Mouse (Mus musculus) CH12.LX (cell line): ENCODE results near the gene Camta1. TPM values are rescaled to one million over a fixed set of nuclear protein-coding genes. Genes with fewer than 3 reads are reported as not detected.

Source experiments
- DNase-seq: peaks from one replicate; pipeline ENCODE4 v3.0.0-alpha.2; 2013; ENCODE audit errors: extremely low read depth
- H3K27ac ChIP-seq: 2 replicates; pipeline ENCODE4 v1.5.1; 2012; ENCODE audit warnings: low read depth, mild to moderate bottlenecking, control low read depth, moderate library complexity; ENCODE audit not compliant: insufficient read depth
- H3K27me3 ChIP-seq: replicated peaks from 2 replicates; pipeline ENCODE3; 2012; ENCODE audit warnings: inconsistent platforms
- H3K36me3 ChIP-seq, 2 experiments: replicated peaks in 1 of 2; 2 replicates each; pipeline versions ENCODE3 to v1.6.1; 2012; ENCODE audit warnings: inconsistent platforms in 1 of 2, low read length in 1 of 2, mild to moderate bottlenecking in 1 of 2, mixed read lengths in 1 of 2, moderate library complexity in 1 of 2; ENCODE audit not compliant: control insufficient read depth in 1 of 2, insufficient read depth in 1 of 2
- H3K4me1 ChIP-seq, 2 experiments: 2 replicates each; pipeline ENCODE4 v1.6.1; 2012; ENCODE audit warnings: inconsistent platforms in 1 of 2, moderate library complexity in 1 of 2; ENCODE audit not compliant: insufficient read depth in 2 of 2, control insufficient read depth in 1 of 2
- H3K4me2 ChIP-seq: 2 replicates; pipeline ENCODE4 v1.6.1; 2012; ENCODE audit warnings: low read depth, mild to moderate bottlenecking, control low read depth; ENCODE audit not compliant: poor library complexity, insufficient read depth, severe bottlenecking
- H3K4me3 ChIP-seq, 3 experiments: fragments of 150-350 bp in 1 of 3; sonication (generic) in 1 of 3; replicated peaks in 1 of 3; 2 replicates each; pipeline versions ENCODE3 to v1.5.1; 2011 to 2012; ENCODE audit warnings: low read depth in 2 of 3, low read length in 2 of 3, mild to moderate bottlenecking in 2 of 3, moderate library complexity in 2 of 3, control low read depth in 1 of 3, improper control_type of control experiment in 1 of 3, inconsistent platforms in 1 of 3, mixed read lengths in 1 of 3; ENCODE audit not compliant: poor library complexity in 1 of 3
- H3K79me2 ChIP-seq: replicated peaks from 2 replicates; pipeline ENCODE4 v1.6.1; 2012; ENCODE audit warnings: mild to moderate bottlenecking, moderate library complexity; ENCODE audit not compliant: control insufficient read depth, poor library complexity, insufficient read depth, severe bottlenecking; ENCODE audit errors: extremely low read depth
- H3K9ac ChIP-seq: 2 replicates; pipeline ENCODE4 v1.6.1; 2012; ENCODE audit warnings: low read depth, mild to moderate bottlenecking, control low read depth, moderate library complexity; ENCODE audit not compliant: insufficient read depth
- H3K9me3 ChIP-seq: replicated peaks from 2 replicates; pipeline ENCODE3; 2012; ENCODE audit warnings: low read length, inconsistent platforms, mixed read lengths
- CHD1 ChIP-seq: IDR thresholded peaks from 2 replicates; pipeline ENCODE4 v1.6.1; 2012; ENCODE audit warnings: low read depth, low read length, improper control_type of control experiment, inconsistent platforms
- ELF1 ChIP-seq: IDR thresholded peaks from 2 replicates; pipeline ENCODE4 v1.6.1; 2014; ENCODE audit warnings: low read depth, mild to moderate bottlenecking, inconsistent platforms, low read length, improper control_type of control experiment
- EP300 ChIP-seq: IDR thresholded peaks from 2 replicates; pipeline ENCODE4 v1.6.1; 2011; ENCODE audit warnings: low read length, improper control_type of control experiment
- ETS1 ChIP-seq: conservative IDR thresholded peaks from 2 replicates; pipeline ENCODE4 v1.6.1; 2012; ENCODE audit warnings: low read depth, mild to moderate bottlenecking, inconsistent platforms, low read length, improper control_type of control experiment, moderate library complexity
- IRF4 ChIP-seq: IDR thresholded peaks from 2 replicates; pipeline ENCODE4 v1.6.1; 2014; ENCODE audit warnings: low read depth, mild to moderate bottlenecking, inconsistent platforms, low read length, improper control_type of control experiment
- JUN ChIP-seq: IDR thresholded peaks from 2 replicates; pipeline ENCODE4 v1.6.1; 2011; ENCODE audit warnings: low read depth, mild to moderate bottlenecking, low read length, improper control_type of control experiment, moderate library complexity; ENCODE audit not compliant: insufficient read depth
- KAT2A ChIP-seq: IDR thresholded peaks from 2 replicates; pipeline ENCODE4 v1.6.1; 2012; ENCODE audit warnings: low read length, improper control_type of control experiment, inconsistent platforms; ENCODE audit not compliant: insufficient replicate concordance
- MEF2A ChIP-seq: IDR thresholded peaks from 2 replicates; pipeline ENCODE4 v1.6.1; 2014; ENCODE audit warnings: low read depth, mild to moderate bottlenecking, inconsistent platforms, low read length, improper control_type of control experiment, borderline replicate concordance
- MXI1 ChIP-seq: IDR thresholded peaks from 2 replicates; pipeline ENCODE4 v1.6.1; 2011; ENCODE audit warnings: mild to moderate bottlenecking, low read depth, low read length, improper control_type of control experiment
- POLR2A ChIP-seq: IDR thresholded peaks from 2 replicates; pipeline ENCODE4 v1.6.1; 2011; ENCODE audit warnings: low read depth, mild to moderate bottlenecking, improper control_type of control experiment, low read length
- POLR2AphosphoS2 ChIP-seq: IDR thresholded peaks from 2 replicates; pipeline ENCODE4 v1.6.1; 2011; ENCODE audit warnings: low read depth, low read length, improper control_type of control experiment
- RAD21 ChIP-seq: IDR thresholded peaks from 2 replicates; pipeline ENCODE4 v1.6.1; 2011; ENCODE audit warnings: low read depth, mild to moderate bottlenecking, low read length, improper control_type of control experiment, moderate library complexity
- RCOR1 ChIP-seq: conservative IDR thresholded peaks from 2 replicates; pipeline ENCODE4 v1.6.1; 2012; ENCODE audit warnings: low read depth, mild to moderate bottlenecking, inconsistent platforms, low read length, improper control_type of control experiment
- TBP ChIP-seq: conservative IDR thresholded peaks from 2 replicates; pipeline ENCODE4 v1.6.1; 2011; ENCODE audit warnings: low read depth, low read length, improper control_type of control experiment
- TCF12 ChIP-seq: IDR thresholded peaks from 2 replicates; pipeline ENCODE4 v1.6.1; 2014; ENCODE audit warnings: low read depth, mild to moderate bottlenecking, inconsistent platforms, low read length, improper control_type of control experiment
- USF1 ChIP-seq: IDR thresholded peaks from 2 replicates; pipeline ENCODE4 v1.6.1; 2014; ENCODE audit warnings: low read depth, mild to moderate bottlenecking, inconsistent platforms, low read length, improper control_type of control experiment
- ZMIZ1 ChIP-seq: IDR thresholded peaks from 2 replicates; pipeline ENCODE4 v1.6.1; 2012; ENCODE audit warnings: low read depth, mild to moderate bottlenecking, inconsistent platforms, low read length, improper control_type of control experiment
- dilution Hi-C: fragments of 300-500 bp; cut with MboI; formaldehyde crosslinking; loops from 2 replicates; pipeline ENCODE4 v1.14.3; 2020; ENCODE audit warnings: low sequenced_read_pairs; ENCODE audit not compliant: extremely low pct_unique_long_range_greater_than_20kb, extremely low pct_ligation_motif_present
- in situ Hi-C: fragments of 300-500 bp; cut with MboI; formaldehyde crosslinking; loops from 3 replicates; pipeline ENCODE4 v1.14.3; 2019; ENCODE audit warnings: low sequenced_read_pairs, low pct_ligation_motif_present, low pct_unique_long_range_greater_than_20kb, mixed read lengths
- polyA plus RNA-seq: library from polyadenylated mRNA; unstranded; fragments of >175 nt; gene quantifications from 2 replicates; pipeline ENCODE4 v1.2.1, GENCODE M21; 2012; ENCODE audit warnings: low read depth; ENCODE audit not compliant: insufficient read length
- total RNA-seq, 2 experiments: library from RNA; depleted of rRNA; stranded (reverse); fragments of 300-350 nt in 1 of 2; fragments of >200 nt in 1 of 2; gene quantifications; 2 replicates each; pipeline ENCODE4 v1.2.3; 2012 to 2014

Camta1 gene
- total and polyA plus RNA-seq, 3 experiments, result 9.9 to 32.5 (median 15.3) TPM

GRCm38 (mm10) chr4:151360976-151361673 is 500.6 kb downstream of the Camta1 start:
- Histone ChIP-seq H3K4me2 (no peak overlapping the region), H3K27ac (no peak overlapping the region), H3K4me1 (no peaks in the 10 kb centered on the region), H3K36me3 (no peaks in the 10 kb centered on the region), H3K27me3 (no peaks in the 10 kb centered on the region), H3K79me2 (no peaks in the 10 kb centered on the region), H3K9ac (no peak overlapping the region), H3K9me3 (peaks cover 81% of the 10 kb centered on the region), H3K4me3 (no peak overlapping the region)
- TF ChIP-seq IRF4 (no peak), JUN (no peak), TBP (no peak)
- dilution Hi-C loops, result no loop called here
- in situ Hi-C loops, result no loop called here
- DNase-seq, result no peak

- Histone ChIP-seq H3K4me3 (no peak overlapping the region), H3K36me3 (no peaks in the 10 kb centered on the region), H3K9ac (no peak overlapping the region), H3K79me2 (no peaks in the 10 kb centered on the region), H3K27me3 (no peaks in the 10 kb centered on the region), H3K4me2 (no peak overlapping the region)
- no peak for TF ChIP-seq JUN
- no peak for TF ChIP-seq ELF1
- TF ChIP-seq, all 38 proteins: peak for 0
- DNase-seq, result no peak
- H3K4me1 ChIP-seq, result no peaks in the 10 kb centered on the region
- H3K27ac ChIP-seq, result no peak overlapping the region
- in situ Hi-C loops, result no loop called here
- H3K9me3 ChIP-seq, result peaks cover 84% of the 10 kb centered on the region
- dilution Hi-C loops, result no loop called here
Measured at GRCm38 (mm10) chr4:151355505-151355904, 506.2 kb downstream of the Camta1 start.

GRCm38 (mm10) chr4:151352791-151353190 is 508.9 kb downstream of the Camta1 start:
- Histone ChIP-seq H3K27me3 (no peaks in the 10 kb centered on the region), H3K4me2 (no peak overlapping the region), H3K9me3 (peaks cover 94% of the 10 kb centered on the region), H3K36me3 (no peaks in the 10 kb centered on the region), H3K9ac (no peak overlapping the region), H3K79me2 (no peaks in the 10 kb centered on the region), H3K4me1 (no peaks in the 10 kb centered on the region), H3K27ac (no peak overlapping the region), H3K4me3 (no peak overlapping the region)
- dilution Hi-C loops (no loop called here), in situ Hi-C loops (no loop called here)
- no peak for DNase-seq
- TF ChIP-seq IRF4 (no peak), EP300 (no peak), ELF1 (no peak), JUN (no peak), POLR2A (no peak), POLR2AphosphoS2 (no peak), MXI1 (no peak), TBP (no peak), TCF12 (no peak), CHD1 (no peak), USF1 (no peak), MEF2A (no peak), ETS1 (no peak), KAT2A (no peak), RCOR1 (no peak), ZMIZ1 (no peak), RAD21 (no peak)
